Mouse (Mus musculus) bone marrow, adult 2 months (tissue): ENCODE measurements around the gene Ube2s. TPM values are rescaled to one million over a fixed set of nuclear protein-coding genes. Genes with fewer than 3 reads are reported as not detected.

ENCODE experiments used
- H3K27ac ChIP-seq: fragments of 200-500 bp; 2 replicates; pipeline ENCODE4 v1.5.1; 2012; ENCODE audit warnings: low read depth, mild to moderate bottlenecking, control low read depth, inconsistent platforms, low read length; ENCODE audit not compliant: control insufficient read depth, poor library complexity, insufficient read depth
- H3K4me1 ChIP-seq: fragments of 200-500 bp; 2 replicates; pipeline ENCODE4 v1.6.1; 2011; ENCODE audit warnings: low read length; ENCODE audit not compliant: control insufficient read depth, insufficient read depth
- H3K4me3 ChIP-seq: fragments of 200-500 bp; replicated peaks from 2 replicates; pipeline ENCODE3; 2011; ENCODE audit warnings: mild to moderate bottlenecking, low read depth, low read length, control low read depth; ENCODE audit not compliant: control insufficient read depth
- CTCF ChIP-seq: fragments of 200-500 bp; IDR thresholded peaks from 2 replicates; pipeline ENCODE4 v1.5.1; 2011; ENCODE audit warnings: low read length, control low read depth; ENCODE audit not compliant: control insufficient read depth, insufficient read depth
- POLR2A ChIP-seq: fragments of 200-500 bp; IDR thresholded peaks from 2 replicates; pipeline ENCODE4 v1.6.1; 2011; ENCODE audit warnings: low read depth, mild to moderate bottlenecking, control low read depth, low read length, borderline replicate concordance; ENCODE audit not compliant: control insufficient read depth
- WGBS: fragments of 180-500 bp; shearing (Covaris S2); methylation state at CpG from one replicate; pipeline ENCODE4 v1.1.7; 2018; 5-methylcytosine and 5-hydroxymethylcytosine counted together
- polyA plus RNA-seq: library from polyadenylated mRNA; stranded (reverse); fragments of >200 nt; gene quantifications from 2 replicates; pipeline ENCODE4 v1.2.4, GENCODE M21; 2011; ENCODE audit warnings: low replicate concordance; ENCODE audit not compliant: missing spikeins, insufficient read depth, insufficient read length

Gene Ube2s
- polyA plus RNA-seq, 1 experiment, result 367 TPM

DNA sequence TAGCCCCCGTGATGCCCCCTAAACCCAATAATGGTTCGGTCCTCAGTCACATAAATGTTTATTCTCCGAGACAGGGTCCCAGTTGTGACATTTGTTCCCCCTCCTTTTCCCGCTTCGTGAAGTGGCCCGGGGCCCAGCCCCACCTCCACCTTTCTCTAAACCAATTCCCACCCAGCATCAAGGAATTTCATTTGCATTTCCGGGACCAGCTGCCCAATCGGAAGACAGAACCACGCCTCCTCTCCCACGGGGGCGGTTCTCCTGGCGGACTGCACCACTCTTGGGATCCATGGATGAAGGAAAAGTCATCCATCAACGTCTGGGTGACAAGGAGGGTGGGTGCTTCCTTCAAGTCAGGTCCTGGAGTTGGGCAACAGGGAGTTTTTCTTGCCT is 32.5 kb upstream of the Ube2s start:
- Histone ChIP-seq H3K4me1 (no peaks in the 10 kb centered on the region), H3K27ac (no peak overlapping the region), H3K4me3 (no peak overlapping the region)
- 23% methylated on average over 13 of the region's 13 CpGs for WGBS
- TF ChIP-seq POLR2A (no peak), CTCF (no peak)

GRCm38 (mm10) chr7:4844245-4844916 is 32.0 kb upstream of the Ube2s start, which contains the start of gene Shisa7:
Gene Shisa7, minus strand, starts transcription at chr7:4844696.
- H3K4me1 ChIP-seq, result no peaks in the 10 kb centered on the region
- H3K27ac ChIP-seq, result no peak within 1 kb of the TSS
- H3K4me3 ChIP-seq, result no peak within 1 kb of the TSS
- TF ChIP-seq POLR2A (no peak), CTCF (no peak)
- WGBS, result 13% methylated on average over 41 of the region's 41 CpGs

GRCm38 (mm10) chr7:4843604-4844244 is 31.3 kb upstream of the Ube2s start:
- no peak overlapping the region for H3K27ac ChIP-seq
- WGBS, result 5% methylated on average over 34 of the region's 34 CpGs
- TF ChIP-seq CTCF, result no peak
- no peak for TF ChIP-seq POLR2A
- H3K4me3 ChIP-seq, result no peak overlapping the region
- H3K4me1 ChIP-seq, result no peaks in the 10 kb centered on the region

DNA sequence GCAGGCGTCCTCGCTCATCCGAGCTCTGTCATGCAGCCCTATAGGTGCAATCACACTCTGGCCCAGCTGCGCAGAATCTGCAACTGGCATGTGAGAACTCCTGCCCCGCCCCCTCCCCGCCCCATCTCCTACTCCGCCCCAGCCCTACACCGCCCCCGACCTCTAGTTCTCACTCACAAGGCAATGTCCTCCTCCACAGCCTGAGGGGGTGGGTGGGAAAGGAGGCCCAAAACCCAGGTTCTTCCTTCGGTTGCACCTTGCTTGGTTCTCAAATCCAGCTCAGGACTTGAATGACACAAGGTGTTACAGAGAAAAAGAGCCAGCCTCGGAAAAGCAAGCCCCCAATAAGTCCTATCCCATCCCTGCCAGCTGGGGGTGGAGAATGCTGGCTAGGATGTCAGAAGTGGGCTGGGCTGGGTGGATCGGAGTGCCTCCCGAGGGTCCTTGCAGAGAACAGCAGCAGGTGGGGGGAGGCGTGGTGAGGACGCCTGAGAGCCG is 30.3 kb upstream of the Ube2s start:
- TF ChIP-seq CTCF, result no peak
- no peak for TF ChIP-seq POLR2A
- Histone ChIP-seq H3K4me3 (no peak overlapping the region), H3K27ac (no peak overlapping the region), H3K4me1 (no peaks in the 10 kb centered on the region)
- WGBS, result 4% methylated on average over 16 of the region's 16 CpGs

GRCm38 (mm10) chr7:4842077-4842476 is 29.7 kb upstream of the Ube2s start:
- H3K4me3 ChIP-seq, result no peak overlapping the region
- 59% methylated on average over 5 of the region's 5 CpGs for WGBS

DNA sequence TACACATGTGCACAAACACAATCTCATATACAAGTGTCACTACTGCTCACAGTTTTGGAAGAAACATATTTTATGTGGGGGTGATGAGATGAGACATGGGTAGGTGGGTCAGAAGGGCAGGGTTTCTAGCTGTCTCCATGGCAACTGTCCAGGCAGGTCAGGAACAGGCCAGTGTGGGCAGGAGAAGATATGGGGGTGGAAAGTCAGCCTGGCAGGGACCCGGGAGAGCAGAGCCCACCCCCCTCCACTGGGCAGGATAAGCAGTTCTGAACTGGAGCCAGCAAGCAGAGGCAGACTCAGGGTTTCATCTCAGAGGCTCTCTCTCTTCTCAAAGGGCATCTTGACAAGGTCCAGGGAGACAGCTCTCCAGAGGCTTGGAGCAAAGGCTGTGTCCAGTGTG is 25.2 kb upstream of the Ube2s start:
- no peak overlapping the region for H3K27ac ChIP-seq
- H3K4me3 ChIP-seq, result no peak overlapping the region
- no peaks in the 10 kb centered on the region for H3K4me1 ChIP-seq
- WGBS, result 13% methylated on average over 1 of the region's 1 CpGs
- no peak for TF ChIP-seq POLR2A
- no peak for TF ChIP-seq CTCF

More at GRCm38 (mm10) chr7:4842077-4842476, 29.7 kb upstream of the Ube2s start:
- TF ChIP-seq POLR2A, result no peak
- TF ChIP-seq CTCF, result no peak
- Histone ChIP-seq H3K4me1 (no peaks in the 10 kb centered on the region), H3K27ac (no peak overlapping the region)

DNA sequence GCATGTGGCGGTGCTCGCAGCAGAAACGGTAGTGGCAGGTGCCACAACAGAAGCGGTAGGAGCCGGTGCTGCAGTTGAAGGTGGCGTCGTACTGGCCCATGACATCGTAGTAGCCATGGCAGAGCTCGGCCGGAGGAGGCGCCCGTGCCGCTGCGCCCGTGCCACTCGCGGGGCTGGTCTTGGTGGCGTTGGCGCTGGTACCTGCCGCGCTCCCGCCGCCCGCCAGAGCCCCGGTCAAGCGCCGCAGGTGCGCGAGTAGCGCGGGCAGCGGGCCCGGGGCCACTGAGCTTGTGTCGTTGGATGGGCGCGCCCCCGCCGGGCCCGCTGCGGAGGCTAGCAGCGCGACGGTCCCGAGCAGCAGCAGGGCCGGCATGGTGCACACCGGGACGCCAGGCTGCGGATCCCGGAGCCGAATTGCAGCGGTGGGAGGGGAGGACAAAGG is 24.0 kb upstream of the Ube2s start:
- WGBS, result under 1% methylated on average over 51 of the region's 51 CpGs
- H3K27ac ChIP-seq, result no peak overlapping the region; the same call in 1 of the 2 replicates
- H3K4me1 ChIP-seq, result no peaks in the 10 kb centered on the region
- no peak overlapping the region for H3K4me3 ChIP-seq
- TF ChIP-seq POLR2A, result no peak
- peak; percentile 24; the same call in 1 of the 2 replicates for TF ChIP-seq CTCF

GRCm38 (mm10) chr7:4835631-4836327 is 23.4 kb upstream of the Ube2s start:
- Histone ChIP-seq H3K27ac (no peak overlapping the region), H3K4me1 (no peaks in the 10 kb centered on the region), H3K4me3 (no peak overlapping the region)
- WGBS, result 2% methylated on average over 34 of the region's 34 CpGs
- TF ChIP-seq CTCF (no peak), POLR2A (no peak)
